Mouse (Mus musculus) liver, embryonic 16.5 days (tissue): ENCODE measurements at regions not wholly inside any gene's neighbourhood (a gene's known extent, or its start where the extent isn't known, plus 50 kb on each side); places are given as distances from the start of the nearest gene placed in this dataset.

ENCODE experiments used
- ATAC-seq: fragments of 200-750 bp; cut with Nextera tagmentation; 2 replicates; pipeline ENCODE4 v1.8.0; 2017; ENCODE audit warnings: low read depth, mild to moderate bottlenecking, moderate number of reproducible peaks, moderate library complexity
- H3K27ac ChIP-seq: fragments of 300-500 bp; sonication (generic); 2 replicates; pipeline ENCODE4 v1.5.1; 2014; ENCODE audit warnings: mild to moderate bottlenecking, low read length
- H3K27me3 ChIP-seq: fragments of 300-500 bp; sonication (generic); 2 replicates; pipeline ENCODE4 v1.6.1; 2014; ENCODE audit warnings: low read depth, low read length, mixed read lengths; ENCODE audit not compliant: control insufficient read depth, insufficient read depth
- H3K36me3 ChIP-seq: fragments of 300-500 bp; sonication (generic); 2 replicates; pipeline ENCODE4 v1.6.1; 2014; ENCODE audit warnings: mild to moderate bottlenecking; ENCODE audit not compliant: control insufficient read depth, insufficient read depth
- H3K4me1 ChIP-seq: fragments of 300-500 bp; sonication (generic); 2 replicates; pipeline ENCODE4 v1.6.1; 2014; ENCODE audit warnings: low read depth, low read length, mixed read lengths; ENCODE audit not compliant: control insufficient read depth
- H3K4me2 ChIP-seq: fragments of 300-500 bp; sonication (generic); 2 replicates; pipeline ENCODE4 v1.6.1; 2014; ENCODE audit warnings: low read depth, low read length, mixed read lengths
- H3K4me3 ChIP-seq: fragments of 300-500 bp; sonication (generic); 2 replicates; pipeline ENCODE4 v1.5.1; 2014; ENCODE audit warnings: low read depth, mild to moderate bottlenecking, low read length
- H3K9ac ChIP-seq: fragments of 300-500 bp; sonication (generic); 2 replicates; pipeline ENCODE4 v1.6.1; 2014; ENCODE audit warnings: low read depth, low read length
- H3K9me3 ChIP-seq: fragments of 300-500 bp; sonication (generic); replicated peaks from 2 replicates; pipeline ENCODE4 v1.6.1; 2016; ENCODE audit warnings: low read length; ENCODE audit not compliant: control insufficient read depth
- WGBS: fragments of 180-500 bp; shearing (Covaris S2); extraction: QIAGEN DNeasy Blood & Tissue Kit; methylation state at CpG from one replicate; pipeline ENCODE4 v1.1.7; 2014; ENCODE audit not compliant: insufficient replicate concordance; 5-methylcytosine and 5-hydroxymethylcytosine counted together

- Histone ChIP-seq H3K4me2 (no peak overlapping the region), H3K9ac (no peak overlapping the region), H3K4me1 (no peaks in the 10 kb centered on the region), H3K27ac (no peak overlapping the region), H3K4me3 (no peak overlapping the region), H3K9me3 (no peaks in the 10 kb centered on the region), H3K27me3 (no peaks in the 10 kb centered on the region), H3K36me3 (no peaks in the 10 kb centered on the region)
- WGBS: 24% methylated on average over 1 of the region's 1 CpGs
- no peak for ATAC-seq
Measured at GRCm38 (mm10) chr4:72425316-72425715, 224.6 kb upstream of the Tle1 start.

- ATAC-seq: no peak
- Histone ChIP-seq H3K4me1 (no peaks in the 10 kb centered on the region), H3K36me3 (no peaks in the 10 kb centered on the region), H3K27ac (no peak overlapping the region), H3K9ac (no peak overlapping the region), H3K4me3 (no peak overlapping the region), H3K4me2 (no peak overlapping the region), H3K9me3 (no peaks in the 10 kb centered on the region), H3K27me3 (no peaks in the 10 kb centered on the region)
- 60% methylated on average over 8 of the region's 8 CpGs for WGBS
Measured at GRCm38 (mm10) chr4:72412100-72412788, 211.5 kb upstream of the Tle1 start.

- Histone ChIP-seq H3K4me2 (no peak overlapping the region), H3K36me3 (no peaks in the 10 kb centered on the region), H3K4me3 (no peak overlapping the region), H3K9me3 (no peaks in the 10 kb centered on the region), H3K27ac (no peak overlapping the region), H3K4me1 (no peaks in the 10 kb centered on the region), H3K27me3 (no peaks in the 10 kb centered on the region), H3K9ac (no peak overlapping the region)
- ATAC-seq: no peak
- WGBS: 56% methylated on average over 3 of the region's 3 CpGs
Measured at GRCm38 (mm10) chr4:72411343-72411742, 210.6 kb upstream of the Tle1 start.

- WGBS: 54% methylated on average over 1 of the region's 1 CpGs
- H3K9me3 ChIP-seq: no peaks in the 10 kb centered on the region
- H3K4me2 ChIP-seq: no peak overlapping the region
- H3K9ac ChIP-seq: no peak overlapping the region
- no peaks in the 10 kb centered on the region for H3K27me3 ChIP-seq
- H3K36me3 ChIP-seq: no peaks in the 10 kb centered on the region
- H3K27ac ChIP-seq: no peak overlapping the region
- H3K4me1 ChIP-seq: no peaks in the 10 kb centered on the region
- ATAC-seq: no peak
- no peak overlapping the region for H3K4me3 ChIP-seq
Measured at GRCm38 (mm10) chr4:72400759-72401158, 200.0 kb upstream of the Tle1 start.

- Histone ChIP-seq H3K9me3 (no peaks in the 10 kb centered on the region), H3K27ac (no peak overlapping the region), H3K9ac (no peak overlapping the region), H3K4me2 (no peak overlapping the region), H3K4me1 (no peaks in the 10 kb centered on the region), H3K36me3 (no peaks in the 10 kb centered on the region), H3K27me3 (no peaks in the 10 kb centered on the region), H3K4me3 (no peak overlapping the region)
- WGBS: 56% methylated on average over 3 of the region's 3 CpGs
- ATAC-seq: no peak
Measured at GRCm38 (mm10) chr4:72391887-72392435, 191.2 kb upstream of the Tle1 start.

DNA sequence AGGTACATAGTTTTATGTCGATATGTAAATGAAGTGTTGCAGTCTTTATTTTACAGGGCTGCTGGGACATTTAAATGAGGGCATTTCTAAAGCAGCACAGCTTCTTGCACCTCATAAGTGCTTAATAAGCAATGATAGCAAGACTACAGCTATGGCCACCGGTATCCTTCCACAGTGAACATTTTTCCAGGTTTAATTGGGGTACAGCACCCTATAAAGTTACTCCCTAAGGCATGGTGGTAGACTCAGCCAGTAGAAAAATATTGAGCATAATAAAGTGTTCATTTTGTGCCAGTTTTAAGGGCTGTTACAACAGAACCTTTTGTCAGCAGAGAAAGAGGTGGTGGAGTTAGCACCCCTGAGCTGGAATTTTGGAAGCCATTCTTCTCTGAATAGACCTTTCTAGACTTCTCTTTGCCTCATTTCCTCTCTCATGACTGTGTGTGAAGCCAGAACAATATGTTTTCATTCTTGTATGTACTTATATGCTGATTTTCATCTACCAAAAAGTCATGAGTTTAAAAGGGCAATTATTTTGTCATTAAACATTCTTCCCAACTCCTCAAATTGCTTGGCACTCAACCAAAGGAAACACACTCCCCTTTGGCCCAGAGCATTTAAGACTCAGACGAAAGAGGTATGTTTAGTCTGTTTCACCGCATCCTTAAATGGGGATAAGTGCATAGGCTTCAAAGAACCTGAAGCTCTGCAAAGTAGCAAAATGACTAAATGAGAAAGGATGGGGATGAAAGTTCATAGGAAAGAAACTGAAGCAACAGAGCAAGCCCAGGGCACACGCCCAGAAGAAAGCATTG, 189.3 kb upstream of the Tle1 start:
- Histone ChIP-seq H3K27ac (no peak overlapping the region), H3K4me2 (no peak overlapping the region), H3K9me3 (no peaks in the 10 kb centered on the region), H3K36me3 (no peaks in the 10 kb centered on the region), H3K27me3 (no peaks in the 10 kb centered on the region), H3K4me3 (no peak overlapping the region), H3K9ac (no peak overlapping the region), H3K4me1 (no peaks in the 10 kb centered on the region)
- no peak for ATAC-seq
- 58% methylated on average over 5 of the region's 5 CpGs for WGBS

- no peaks in the 10 kb centered on the region for H3K27me3 ChIP-seq
Measured at GRCm38 (mm10) chr4:72384901-72385264, 184.2 kb upstream of the Tle1 start.

DNA sequence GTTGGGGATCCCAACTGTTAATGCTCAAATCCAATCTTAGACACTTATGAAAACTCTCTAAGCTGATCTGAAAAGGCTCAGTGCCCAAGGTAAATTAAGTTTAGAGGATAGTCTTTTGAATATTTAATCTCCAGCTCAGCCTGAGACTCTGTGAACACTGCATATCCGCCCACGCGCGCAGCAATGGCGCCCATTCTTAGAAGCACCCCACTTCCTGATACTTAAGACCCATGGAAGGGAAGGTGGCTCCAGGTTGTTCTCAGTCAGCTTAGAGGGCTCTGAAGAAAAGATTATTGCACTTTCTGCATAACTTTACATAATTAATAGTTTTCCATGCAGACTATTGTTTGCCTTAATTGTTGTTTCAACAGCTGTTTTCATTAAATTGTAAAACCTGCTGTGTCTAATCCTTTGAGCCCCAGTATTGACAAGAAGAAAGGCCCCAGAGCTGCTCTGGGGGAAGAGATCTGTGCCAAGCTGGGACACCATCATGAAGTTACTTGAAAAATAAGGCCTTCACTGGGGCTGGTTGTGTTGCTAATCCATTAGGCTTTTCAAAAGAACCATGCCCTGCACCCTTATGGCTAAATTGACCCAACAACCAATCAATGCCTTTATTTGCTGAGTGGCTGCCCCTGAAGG, 183.7 kb upstream of the Tle1 start:
- Histone ChIP-seq H3K9me3 (no peaks in the 10 kb centered on the region), H3K27me3 (no peaks in the 10 kb centered on the region), H3K36me3 (no peaks in the 10 kb centered on the region), H3K4me3 (no peak overlapping the region), H3K9ac (no peak overlapping the region), H3K4me2 (no peak overlapping the region), H3K27ac (no peak overlapping the region), H3K4me1 (no peaks in the 10 kb centered on the region)
- WGBS: 83% methylated on average over 5 of the region's 5 CpGs
- no peak for ATAC-seq

More at GRCm38 (mm10) chr4:72384901-72385264, 184.2 kb upstream of the Tle1 start:
- 59% methylated on average over 12 of the region's 12 CpGs for WGBS
- Histone ChIP-seq H3K27ac (no peak overlapping the region), H3K9me3 (no peaks in the 10 kb centered on the region), H3K4me3 (no peak overlapping the region), H3K4me1 (no peaks in the 10 kb centered on the region), H3K9ac (no peak overlapping the region), H3K36me3 (no peaks in the 10 kb centered on the region), H3K4me2 (no peak overlapping the region)
- no peak for ATAC-seq

GRCm38 (mm10) chr4:72383729-72384128, 183.0 kb upstream of the Tle1 start:
- H3K4me1 ChIP-seq: no peaks in the 10 kb centered on the region
- no peak overlapping the region for H3K4me3 ChIP-seq
- no peaks in the 10 kb centered on the region for H3K9me3 ChIP-seq
- ATAC-seq: no peak
- 66% methylated on average over 2 of the region's 2 CpGs for WGBS
- H3K36me3 ChIP-seq: no peaks in the 10 kb centered on the region
- no peak overlapping the region for H3K4me2 ChIP-seq
- no peak overlapping the region for H3K9ac ChIP-seq
- no peaks in the 10 kb centered on the region for H3K27me3 ChIP-seq
- H3K27ac ChIP-seq: no peak overlapping the region
